Mouse (Mus musculus) G1E-ER4 (cell line): ENCODE results near the gene Rimbp2. TPM values are rescaled to one million over a fixed set of nuclear protein-coding genes. Genes with fewer than 3 reads are reported as not detected.

ENCODE experiments used
- GATA1 ChIP-seq: IDR thresholded peaks from one replicate; pipeline ENCODE4 v1.8.0; 2012; ENCODE audit warnings: low read length, inconsistent platforms
- polyA plus RNA-seq: library from polyadenylated mRNA; stranded (reverse); fragments of >175 nt; gene quantifications from 2 replicates; pipeline ENCODE4 v1.2.3, GENCODE M21; 2012

The Rimbp2 gene
- polyA plus RNA-seq, result not detected in 2 replicates

DNA sequence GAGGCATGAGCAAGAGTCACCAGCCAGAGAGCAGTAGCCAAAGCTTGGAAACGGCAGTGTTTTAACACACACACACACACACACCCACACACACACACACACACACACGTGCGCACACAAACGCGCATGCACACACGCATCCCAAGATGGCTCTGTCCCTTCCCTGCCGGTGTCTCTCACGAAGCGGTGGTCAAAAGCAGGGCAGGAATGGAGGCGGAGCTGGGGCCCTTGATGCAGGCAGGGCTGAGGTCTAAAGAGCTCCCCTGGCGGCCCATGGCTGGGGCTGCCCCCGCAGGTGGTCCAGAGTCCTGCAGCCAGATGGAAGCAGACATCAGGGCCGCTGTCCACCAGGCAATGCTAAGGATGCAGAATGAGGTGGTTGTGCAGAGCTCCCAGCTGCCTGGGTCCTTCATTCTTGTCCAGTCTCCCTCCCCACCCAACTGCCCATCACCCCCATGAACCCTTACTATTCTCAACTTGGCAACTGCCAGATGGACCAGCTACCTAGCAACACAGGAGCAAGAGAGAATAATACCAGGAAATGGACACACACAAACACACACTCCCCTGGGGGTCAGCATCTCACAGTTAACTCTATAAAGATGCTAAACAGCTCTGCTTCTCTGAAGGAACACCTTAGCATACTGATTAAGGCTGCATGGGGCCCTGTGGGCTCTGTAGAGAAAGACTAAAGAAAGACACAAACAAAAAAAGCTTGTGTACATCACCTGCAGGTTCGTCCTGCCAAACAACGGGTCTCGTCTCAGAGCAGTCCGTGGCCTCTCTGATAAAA, at the start of gene Rimbp2:
TSS of gene Rimbp2 (minus strand) at position 209 of the 793 bp plus-strand sequence.
- TF ChIP-seq GATA1, result no peak

DNA sequence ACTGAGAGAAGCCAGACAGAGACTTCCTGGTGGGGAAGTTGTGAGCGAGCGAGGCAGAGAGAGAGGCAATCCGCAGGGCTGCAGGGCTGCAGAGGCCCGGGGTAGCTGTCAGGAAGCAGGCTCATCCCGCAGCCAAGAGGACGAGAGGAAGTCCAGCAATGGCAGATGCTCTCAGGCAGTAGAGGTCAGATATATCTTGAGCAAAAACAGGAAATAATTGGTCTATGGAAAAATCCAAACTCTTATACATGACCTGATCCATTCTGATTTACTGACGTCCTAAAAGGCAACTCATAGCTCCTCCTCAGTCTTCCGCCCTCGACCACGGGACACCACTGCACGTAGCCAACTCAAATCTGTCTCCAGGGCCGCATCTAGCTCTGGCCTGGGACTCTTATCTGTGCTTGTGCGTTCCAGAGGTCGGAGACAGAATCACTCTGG, 49.3 kb upstream of the Rimbp2 start:
- TF ChIP-seq GATA1, result no peak

DNA sequence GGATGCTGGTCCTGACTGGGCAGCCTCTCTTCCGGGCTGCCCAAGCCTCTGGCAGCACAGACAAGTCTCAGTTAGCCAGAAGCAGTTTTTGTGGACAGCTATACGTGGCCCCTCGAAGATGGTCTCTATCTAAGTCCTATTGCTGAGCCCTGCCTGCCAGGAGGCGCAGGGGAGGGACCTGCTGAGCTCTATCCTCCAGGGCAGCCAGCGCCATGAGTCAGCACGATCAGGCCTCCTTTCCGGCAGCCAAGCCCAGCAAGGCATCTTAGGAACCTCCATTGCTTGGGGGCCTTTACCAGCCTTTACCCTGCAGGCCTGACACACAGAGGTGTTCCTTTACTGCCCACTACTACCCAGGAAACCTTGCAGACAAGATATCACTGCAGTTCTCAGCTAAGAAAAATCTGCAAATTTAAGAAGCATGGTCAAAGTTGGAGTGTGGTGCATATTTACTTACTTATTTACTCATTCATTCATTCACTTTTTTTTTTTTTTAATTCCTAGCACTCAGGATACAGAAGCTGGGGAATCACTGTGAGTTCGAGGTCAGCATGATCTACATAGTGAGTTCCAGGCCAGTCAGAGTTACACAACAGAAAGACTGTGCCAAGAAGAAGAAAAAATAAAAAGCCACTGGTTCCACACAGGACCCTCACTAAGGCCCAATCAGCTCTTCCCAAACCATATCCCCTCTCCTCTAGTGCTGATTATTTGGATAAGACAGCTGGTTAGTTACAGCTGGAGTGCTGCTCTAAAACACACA, 47.6 kb upstream of the Rimbp2 start:
- no peak for TF ChIP-seq GATA1

DNA sequence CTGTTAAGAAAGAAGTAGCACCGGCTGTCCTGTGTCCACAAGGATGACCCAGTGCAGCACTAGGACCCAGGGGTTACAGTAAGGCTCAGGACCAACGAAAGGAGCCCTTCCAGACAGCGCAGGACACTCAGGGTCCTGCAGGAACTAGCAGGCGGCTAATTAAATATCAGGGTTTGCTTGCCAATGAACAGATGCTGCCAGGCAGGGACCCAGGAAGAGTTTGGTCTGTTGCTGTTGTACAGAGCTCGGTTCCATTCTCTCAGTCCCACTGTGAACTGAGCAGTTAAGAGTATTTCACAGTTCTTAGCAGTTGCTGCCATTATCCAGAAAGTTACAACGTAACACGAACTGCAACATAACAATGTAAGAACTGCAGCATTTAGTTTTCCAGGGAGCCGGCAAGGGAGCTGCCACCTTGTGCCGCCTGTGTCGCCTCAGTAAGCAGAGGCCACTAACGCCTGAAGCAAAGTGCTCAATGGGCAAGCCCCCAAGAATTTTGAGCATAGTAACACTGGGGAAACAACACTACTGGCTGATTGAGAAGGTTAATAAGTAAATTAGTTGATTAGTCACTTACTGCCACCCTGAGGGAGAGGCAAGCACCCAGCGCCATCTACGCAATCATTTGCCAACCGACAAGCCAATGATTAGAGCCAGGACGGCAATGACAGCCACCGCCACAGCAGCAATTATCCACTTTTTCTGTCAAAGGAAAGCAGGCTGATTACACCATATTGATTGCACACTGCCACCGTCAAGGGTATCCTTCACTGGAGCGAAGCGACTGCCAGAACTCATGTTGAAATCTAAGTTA, 34.1 kb upstream of the Rimbp2 start:
- no peak for TF ChIP-seq GATA1

DNA sequence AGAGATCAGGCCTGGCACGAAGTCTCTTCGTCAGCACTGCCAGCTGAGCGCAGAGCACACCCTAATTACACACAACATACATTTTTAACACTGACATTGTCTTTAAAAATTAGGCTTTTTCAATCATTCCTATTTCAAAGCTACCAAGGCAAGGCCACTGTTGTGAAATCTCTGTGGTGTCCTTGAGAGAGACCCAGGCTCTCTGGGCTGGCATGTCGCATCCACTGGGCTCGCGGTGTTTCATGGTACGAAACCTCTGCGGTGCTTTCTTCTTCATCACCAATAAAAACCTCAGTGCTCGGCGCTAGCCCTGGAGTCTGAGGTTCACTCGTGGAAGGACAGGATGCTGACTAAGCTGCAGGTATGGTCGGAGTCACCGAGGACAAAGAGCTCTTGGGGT, 32.7 kb upstream of the Rimbp2 start:
- TF ChIP-seq GATA1, result no peak

DNA sequence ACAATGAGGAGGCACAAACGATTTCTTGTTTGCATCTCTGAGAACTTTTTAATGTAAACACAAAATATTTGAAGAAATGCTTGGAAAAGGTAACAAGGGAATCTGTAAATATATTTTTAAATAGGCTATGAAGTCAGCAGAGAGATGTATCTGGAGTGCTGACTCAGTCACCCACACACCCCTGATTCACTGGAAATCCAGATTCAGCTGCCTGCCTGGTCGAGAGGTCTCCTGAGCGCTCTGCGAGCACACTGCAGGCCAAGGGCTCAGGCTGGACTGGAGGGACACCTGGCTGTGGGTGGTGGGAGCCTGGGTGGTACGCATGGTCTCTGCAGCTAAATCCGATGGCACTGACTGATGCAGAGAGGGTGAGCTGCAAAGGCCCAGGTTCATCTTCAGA, 31.2 kb upstream of the Rimbp2 start:
- TF ChIP-seq GATA1, result no peak

DNA sequence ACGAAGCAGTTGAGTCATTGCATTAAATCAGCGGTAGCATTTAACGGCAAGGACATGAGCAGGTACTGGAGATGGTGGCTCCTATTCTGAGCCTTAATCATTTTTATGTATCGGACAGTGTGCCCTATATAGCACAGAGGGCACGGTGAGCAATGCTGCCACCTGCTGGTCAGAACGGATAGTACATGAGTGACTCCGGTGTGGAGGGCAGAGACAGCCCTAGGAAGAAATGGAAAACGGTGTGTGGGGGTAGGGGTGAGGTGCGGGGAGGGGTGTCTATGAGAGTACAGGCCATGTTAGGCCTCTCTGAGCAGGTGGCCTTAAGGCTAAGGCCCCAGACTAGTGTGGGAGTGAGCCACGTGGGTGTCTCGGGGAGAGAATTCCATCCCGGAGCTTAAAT, 28.3 kb upstream of the Rimbp2 start:
- TF ChIP-seq GATA1, result no peak

DNA sequence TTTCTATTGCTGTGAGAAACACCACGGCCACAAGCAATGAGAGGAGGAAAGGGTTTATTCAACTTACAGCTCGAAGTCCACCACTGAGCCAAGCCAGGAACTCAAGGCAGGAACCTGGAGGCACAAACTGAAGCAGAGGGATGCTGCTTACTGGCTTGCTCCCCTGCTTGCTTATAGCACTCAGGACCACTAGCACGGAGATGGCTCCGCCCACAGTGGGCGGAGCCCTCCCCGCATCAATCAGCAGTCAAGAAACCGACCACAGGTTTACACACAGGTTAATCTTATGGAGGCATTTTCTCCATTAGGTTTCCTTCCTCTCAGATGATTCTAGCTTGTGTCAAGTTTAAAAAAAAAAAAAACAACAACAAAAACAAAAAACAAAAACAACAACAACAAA, 27.6 kb upstream of the Rimbp2 start:
- TF ChIP-seq GATA1, result no peak

DNA sequence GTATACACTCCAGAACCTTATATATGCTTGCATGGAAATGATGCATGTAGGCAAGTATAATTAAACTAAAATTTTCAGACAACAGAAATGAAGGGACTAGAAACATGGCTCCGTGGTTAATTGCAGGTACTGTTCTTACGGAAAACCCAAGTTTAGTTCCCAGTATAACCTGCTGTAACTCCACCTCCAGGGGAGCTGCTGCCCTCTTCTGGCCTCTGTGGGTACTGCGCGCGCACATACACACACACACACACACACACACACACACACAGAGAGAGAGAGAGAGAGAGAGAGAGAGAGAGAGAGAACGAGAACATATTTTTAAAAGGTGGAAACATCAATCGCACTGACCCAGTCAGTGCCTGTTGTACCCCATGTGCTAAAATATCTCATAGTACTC, 25.7 kb upstream of the Rimbp2 start:
- no peak for TF ChIP-seq GATA1

DNA sequence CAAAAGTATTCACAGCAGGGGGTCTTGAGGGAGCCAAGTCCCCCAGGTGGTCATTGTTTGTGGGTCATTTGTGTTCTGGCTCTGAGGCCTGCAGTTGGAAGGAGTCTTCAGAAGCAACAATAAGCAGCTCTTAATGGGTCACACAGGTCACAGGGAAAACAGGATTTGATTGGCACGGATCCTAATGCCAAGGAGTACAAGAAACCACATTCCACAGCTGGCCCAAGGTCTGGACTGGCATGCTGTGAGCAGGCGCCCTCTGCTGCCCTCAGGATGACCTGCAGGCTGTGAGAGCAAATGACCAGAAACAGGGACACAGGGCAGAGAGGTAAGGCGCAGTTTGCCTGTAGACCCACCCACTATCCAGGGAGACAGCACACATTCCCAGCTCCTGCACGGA, 23.0 kb upstream of the Rimbp2 start:
- no peak for TF ChIP-seq GATA1

DNA sequence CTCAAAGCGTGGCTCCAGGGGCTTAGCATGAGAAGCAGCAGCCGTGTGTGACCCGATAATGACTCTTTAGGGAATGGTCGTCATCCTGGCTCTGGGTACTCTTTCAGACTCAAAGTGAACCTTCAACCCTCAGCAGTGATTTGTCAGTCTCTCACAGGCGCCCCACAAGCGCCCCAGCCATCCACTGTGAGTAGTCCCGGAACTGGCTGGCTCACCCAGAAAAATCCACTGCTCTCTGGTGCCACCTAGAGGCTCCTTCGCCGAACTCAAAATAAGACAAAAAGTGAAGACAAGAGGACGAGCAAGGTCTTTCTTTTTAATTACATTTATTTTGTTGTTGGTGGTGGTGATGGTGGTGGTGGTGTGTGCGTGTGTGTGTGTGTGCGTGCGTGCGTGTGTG, 18.0 kb upstream of the Rimbp2 start:
- TF ChIP-seq GATA1, result no peak

DNA sequence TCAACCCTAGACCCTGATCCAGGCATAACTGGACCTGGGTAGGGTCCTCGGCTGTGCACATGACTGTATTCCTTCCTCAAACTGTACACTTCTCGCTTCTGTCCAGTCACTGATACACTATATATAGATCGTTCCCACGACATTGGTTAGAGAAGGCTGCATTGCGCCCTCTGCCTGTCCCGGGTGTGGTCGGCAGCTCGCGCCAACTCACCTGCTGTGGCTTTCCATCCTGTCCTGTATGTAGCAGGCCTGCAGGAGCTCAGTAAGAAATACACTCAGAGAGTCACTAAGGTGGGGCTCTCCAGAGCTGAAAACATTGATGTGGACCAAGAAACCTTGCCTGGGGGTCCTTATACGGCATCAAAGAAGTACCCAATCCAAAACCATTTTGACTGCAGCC, 17.6 kb upstream of the Rimbp2 start:
- no peak for TF ChIP-seq GATA1

DNA sequence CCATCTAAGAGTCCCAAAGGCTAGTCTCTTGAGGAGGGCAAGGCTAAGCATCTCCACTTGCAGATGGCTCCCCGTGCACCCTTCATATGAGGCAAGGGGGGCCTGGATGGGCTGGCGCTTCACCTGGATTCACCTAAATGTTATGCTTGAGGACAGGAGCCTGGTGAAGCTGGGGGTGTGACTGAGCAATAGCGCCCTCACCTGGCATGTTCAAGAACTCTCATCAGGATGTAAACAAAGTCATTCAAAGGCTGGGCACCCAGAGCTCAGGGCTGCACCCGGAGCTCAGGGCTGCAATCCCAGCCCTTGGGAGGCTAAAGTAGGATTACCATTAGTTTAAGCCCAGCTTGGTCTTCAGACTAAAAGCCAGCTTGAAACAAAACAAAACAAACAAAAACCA, 11.1 kb upstream of the Rimbp2 start:
- TF ChIP-seq GATA1, result no peak

DNA sequence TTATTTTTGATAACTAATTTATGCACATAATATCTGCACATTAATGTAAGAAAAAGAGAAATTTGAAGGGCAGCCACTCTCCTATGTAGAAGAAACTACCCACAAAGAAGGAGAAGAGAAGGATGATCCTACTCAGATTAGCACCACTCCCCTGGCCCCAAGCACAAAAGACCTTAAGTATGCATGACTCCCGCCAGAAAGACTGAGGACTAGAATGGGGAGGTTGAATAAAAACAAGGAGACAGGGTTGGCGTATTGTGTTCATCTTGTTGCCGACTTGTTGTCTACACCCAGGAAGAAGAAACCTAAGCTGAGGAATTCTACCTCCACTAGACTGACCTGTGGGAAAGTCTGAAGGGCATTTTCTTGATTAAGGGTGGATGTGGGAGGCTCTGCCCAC, 5.6 kb upstream of the Rimbp2 start:
- TF ChIP-seq GATA1, result no peak

DNA sequence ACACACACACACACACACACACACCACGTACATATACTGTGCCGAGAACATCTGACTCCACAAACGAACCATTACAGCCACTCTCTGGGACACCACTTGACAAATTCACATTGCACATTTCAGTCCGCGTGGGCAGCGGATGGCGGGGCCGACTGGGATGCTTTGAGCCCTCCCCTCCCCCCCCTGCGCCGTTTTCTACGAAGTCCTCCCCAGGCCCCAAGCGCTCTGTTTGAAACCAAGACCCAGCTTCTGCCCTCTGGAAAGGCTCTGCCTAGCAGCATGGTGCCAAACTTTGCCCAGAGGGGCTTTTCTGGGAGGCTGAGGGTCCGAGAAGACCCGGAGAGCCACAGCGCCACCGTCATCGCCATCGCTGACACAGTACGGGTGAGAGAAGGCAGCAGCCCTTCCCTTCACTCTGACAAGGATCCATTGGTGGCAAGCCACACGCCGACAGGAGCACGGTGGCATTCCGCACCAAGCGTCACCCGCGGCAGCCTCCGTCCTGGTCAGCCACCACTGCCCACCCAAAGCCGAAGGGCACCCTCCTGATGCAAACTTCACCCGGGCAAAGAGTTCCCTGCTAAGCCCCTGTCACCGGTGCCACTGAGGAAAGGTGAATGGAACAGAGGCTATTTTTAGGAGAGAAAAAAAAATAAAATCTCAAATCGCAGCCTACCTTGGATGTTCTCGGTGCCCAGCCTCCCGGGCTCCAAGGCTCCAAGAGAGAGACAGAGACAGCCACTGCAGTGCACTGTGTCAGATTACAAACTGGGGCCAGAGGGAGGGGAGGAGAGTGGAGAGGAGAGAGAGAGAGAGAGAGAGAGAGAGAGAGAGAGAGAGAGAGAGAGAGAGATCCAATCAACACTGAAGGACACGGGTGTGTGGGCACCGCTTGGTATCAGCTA, 743 bp downstream of the Rimbp2 start:
- TF ChIP-seq GATA1, result no peak

DNA sequence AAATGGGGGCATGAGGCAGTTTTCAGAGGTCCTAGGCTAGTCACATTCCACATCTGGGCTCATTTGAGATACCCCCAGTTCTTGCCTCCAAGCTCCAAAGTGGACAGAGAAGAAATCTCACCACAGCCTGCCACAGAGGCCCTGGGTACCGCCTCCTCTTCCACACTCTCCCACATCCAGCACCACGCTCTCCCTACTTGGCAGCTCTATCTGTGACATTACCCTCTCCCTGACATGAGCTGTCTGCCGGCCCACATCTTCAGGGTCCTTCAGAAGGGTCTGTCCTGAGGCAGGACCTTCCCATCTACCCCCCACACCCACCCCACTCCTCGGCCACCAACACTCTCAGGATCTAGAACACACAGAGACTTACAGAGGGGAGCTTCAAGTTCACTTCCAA, 1.8 kb downstream of the Rimbp2 start:
- no peak for TF ChIP-seq GATA1
